Mouse (Mus musculus): ENCODE measurements at regions not wholly inside any gene's neighbourhood (a gene's known extent, or its start where the extent isn't known, plus 50 kb on each side); places are given as distances from the start of the nearest gene placed in this dataset.

DNA sequence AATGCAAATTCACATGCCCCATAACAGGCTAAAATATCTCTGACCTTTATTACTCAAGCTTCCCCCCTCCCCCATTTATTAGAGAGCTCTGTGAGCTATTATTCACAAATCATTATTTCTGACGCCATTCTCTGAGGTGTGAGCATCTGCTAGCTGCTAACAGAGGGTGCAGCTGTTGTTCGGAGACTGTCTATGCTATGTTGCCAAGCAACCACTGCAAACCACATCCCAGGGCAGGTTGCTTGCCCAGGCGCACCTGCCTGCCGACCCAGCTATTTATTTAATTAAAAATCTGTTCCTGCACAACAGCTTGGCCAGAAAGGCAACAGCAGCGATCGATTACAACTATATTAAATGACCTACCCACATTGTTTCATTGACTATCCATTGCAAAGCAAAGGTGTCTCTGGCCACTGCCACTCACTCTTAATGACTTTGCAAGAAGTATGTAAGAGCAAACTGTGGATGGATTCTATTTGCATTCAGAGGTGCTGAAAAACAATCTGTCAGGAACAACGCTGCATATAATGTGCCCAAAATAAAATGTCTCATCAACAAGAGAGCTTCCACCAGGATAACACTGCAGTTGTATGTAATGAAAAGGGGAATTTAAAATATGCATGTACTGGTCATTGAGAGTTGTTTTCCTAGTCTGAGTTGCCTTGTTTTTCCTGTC lies 84.2 kb upstream of the Cacna2d1 start:
- no peak for TF ChIP-seq POLR2A (IDR thresholded peaks at IDR 0.05; ENCODE audit: control insufficient read depth in 1 of 2, insufficient read depth in 1 of 2, low read depth in 1 of 2, low read length in 2 of 2, poor library complexity in 1 of 2)
- no peak for TF ChIP-seq POLR2AphosphoS5 (IDR thresholded peaks at IDR 0.05; ENCODE audit: borderline replicate concordance, low read depth, low read length)
- no peak for TF ChIP-seq TBP (IDR thresholded peaks at IDR 0.05; ENCODE audit: low read depth, low read length)
- no peak for TF ChIP-seq TAL1 (IDR thresholded peaks at IDR 0.05; ENCODE audit: low read length)

All from MEL (cell line).